Mouse (Mus musculus) heart, adult 9 months (tissue): Measurements from ENCODE around the gene Pter.
A peak's percentile ranks its signal among the peaks of the same experiment; 100 is the strongest.

Source experiments
- DNase-seq, 2 experiments: peaks; one replicate each; pipeline ENCODE4 v3.0.0; 2022; ENCODE audit warnings: low spot score in 2 of 2

Gene Pter

GRCm38 (mm10) chr2:12923804-12924591, at the start of gene Pter:
Pter (plus strand) TSS chr2:12924041.
- peak; percentile 88 to 93 for DNase-seq

DNA sequence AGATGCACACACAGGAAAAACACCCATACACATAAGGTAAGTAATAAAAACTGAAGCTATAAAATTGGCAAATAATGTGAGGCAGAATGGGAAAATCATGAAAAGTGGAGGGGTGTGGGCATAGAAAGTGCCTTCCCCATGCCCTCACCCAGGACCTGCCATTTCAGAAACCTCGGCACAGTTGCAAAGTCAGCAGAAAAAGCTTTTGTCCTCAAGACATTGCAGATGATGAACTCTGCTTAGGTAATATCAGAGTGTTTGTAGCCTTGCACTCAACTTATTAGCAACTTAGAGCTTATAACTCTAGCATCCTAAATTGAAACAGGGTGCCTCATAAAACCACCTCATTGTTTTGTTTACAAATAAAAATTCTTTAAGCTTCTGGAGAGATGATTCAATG, 49.6 kb upstream of the Pter start:
- DNase-seq, result no peak

GRCm38 (mm10) chr2:12879492-12879891, 44.3 kb upstream of the Pter start:
- DNase-seq, result no peak

DNA sequence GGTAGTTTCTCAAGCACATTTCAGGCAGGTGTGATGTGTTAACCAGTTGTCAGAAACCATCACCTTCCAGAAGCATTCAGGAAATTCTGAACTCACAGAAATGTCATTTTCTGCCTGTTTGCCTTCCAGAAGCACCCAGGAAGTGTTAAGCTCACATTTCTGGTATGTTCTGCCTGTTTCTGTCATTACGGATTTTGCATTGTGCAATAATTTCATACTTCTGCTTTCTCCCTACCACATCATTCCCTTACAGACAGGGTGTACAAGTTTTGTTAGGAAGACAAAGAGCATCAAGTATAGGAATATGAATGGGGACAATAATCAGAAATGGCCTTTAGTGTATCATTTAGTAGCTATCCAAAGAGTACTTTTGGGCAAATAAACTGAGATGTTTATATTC, 42.8 kb upstream of the Pter start:
- no peak for DNase-seq

DNA sequence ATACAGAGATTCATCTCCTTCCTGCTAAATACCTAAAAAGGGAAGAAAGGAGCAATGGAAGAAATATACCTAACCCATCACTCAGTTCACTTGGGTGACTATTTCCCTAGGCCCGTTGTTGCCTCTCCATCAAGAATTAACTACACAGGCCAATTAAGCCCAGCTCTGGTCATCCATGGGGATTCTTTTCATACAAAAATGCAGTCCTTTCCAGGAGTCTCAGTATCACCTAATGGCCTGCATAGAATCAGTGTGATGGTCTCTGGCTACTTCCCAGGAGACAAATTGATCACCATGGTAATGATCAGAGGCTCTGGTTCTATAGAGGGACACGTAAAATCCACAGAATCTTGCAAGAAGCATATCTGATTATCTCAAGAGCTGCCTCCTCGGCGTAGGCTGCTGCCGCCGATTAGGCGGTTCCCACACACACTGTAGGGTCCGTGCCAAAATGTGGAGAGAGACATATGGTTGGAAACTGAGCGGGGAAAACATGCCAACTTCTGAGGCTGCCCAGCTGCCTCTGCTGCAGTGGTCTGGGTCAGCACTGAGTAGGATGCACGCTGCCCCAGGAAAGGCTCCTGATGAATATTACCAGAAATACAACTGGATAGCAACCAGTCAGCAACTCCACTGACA, 40.4 kb upstream of the Pter start:
- peak in 1 of 2 experiments; percentile 0 for DNase-seq

- no peak for DNase-seq
Measured at GRCm38 (mm10) chr2:12887015-12887414, 36.8 kb upstream of the Pter start.

DNA sequence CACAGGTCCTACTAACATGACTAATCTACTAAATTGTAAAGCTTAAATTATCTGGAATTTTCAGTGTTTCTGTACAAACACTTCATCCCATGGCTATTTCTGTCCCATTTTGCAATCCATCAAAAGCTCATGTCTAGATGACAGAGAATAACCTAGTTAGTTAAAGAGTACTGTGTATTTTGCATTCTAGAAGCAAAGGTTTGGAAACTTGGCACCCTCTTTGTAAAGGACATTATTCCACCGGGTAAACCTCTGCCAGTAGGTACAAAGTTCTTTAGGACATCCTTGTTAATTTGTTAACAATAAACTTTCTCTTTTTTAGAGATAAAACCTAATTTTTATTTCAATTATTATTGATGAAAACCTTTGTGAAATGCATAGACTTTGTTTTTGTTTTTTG, 18.1 kb upstream of the Pter start:
- no peak for DNase-seq

- DNase-seq, result no peak
Measured at GRCm38 (mm10) chr2:12925643-12926042, 1.8 kb downstream of the Pter start.

- DNase-seq, result no peak
Measured at GRCm38 (mm10) chr2:12930338-12930737, 6.5 kb downstream of the Pter start.

GRCm38 (mm10) chr2:12933905-12934304, 10.1 kb downstream of the Pter start:
- DNase-seq, result no peak

DNA sequence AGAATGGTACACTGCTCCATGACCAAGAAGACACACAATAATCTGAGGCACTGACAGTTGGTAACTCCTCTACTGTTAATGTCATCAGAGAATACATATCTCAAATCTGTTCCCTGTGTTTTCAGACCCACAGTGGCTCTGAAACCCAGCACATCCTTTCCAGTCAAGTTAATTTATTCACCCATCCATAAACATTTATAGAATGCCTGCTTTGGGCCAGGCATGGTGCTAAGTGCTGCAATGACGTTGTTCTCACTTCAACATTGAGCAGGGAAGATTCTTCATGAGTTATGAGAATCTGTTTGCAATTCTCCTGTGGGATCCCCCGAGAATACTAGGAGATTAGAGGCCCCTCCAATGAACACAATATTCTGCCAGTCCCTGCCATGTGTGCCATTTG, 11.4 kb downstream of the Pter start:
- no peak for DNase-seq

DNA sequence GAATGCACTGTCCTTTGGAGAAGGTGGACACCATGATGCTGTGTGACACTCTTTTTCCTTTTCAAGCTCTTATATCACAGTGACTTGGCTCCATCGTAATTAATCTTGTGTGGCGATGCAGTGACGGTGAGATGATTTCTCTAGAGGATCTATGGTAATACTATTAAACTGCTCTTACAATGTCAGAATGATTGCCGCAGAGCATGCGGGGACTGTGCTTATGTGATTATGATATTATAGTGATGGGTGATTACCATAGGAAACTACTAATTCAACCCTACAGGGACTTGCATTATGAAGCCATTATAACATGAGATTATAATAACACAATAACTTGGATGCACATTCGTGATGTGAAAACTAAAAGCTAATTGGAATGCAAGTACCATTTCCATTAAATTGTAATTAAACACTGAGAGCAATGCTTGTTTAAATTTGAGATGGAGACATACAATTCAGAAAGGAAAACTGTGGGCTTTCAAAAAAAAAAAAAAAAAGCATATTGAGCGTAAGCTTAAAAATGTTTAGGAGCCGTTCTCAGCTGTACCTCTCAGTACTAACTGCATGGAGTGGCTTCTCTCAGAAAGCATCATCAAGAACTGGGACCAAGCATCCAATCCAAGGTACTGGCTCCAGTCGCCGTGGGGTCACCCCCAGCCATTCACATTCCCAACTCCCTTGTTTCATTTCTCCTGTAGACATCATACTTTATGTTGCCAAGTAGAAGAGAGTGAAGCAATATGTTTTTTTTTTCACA, 13.8 kb downstream of the Pter start:
- DNase-seq, result no peak

GRCm38 (mm10) chr2:12938641-12939040, 14.8 kb downstream of the Pter start:
- DNase-seq, result no peak

DNA sequence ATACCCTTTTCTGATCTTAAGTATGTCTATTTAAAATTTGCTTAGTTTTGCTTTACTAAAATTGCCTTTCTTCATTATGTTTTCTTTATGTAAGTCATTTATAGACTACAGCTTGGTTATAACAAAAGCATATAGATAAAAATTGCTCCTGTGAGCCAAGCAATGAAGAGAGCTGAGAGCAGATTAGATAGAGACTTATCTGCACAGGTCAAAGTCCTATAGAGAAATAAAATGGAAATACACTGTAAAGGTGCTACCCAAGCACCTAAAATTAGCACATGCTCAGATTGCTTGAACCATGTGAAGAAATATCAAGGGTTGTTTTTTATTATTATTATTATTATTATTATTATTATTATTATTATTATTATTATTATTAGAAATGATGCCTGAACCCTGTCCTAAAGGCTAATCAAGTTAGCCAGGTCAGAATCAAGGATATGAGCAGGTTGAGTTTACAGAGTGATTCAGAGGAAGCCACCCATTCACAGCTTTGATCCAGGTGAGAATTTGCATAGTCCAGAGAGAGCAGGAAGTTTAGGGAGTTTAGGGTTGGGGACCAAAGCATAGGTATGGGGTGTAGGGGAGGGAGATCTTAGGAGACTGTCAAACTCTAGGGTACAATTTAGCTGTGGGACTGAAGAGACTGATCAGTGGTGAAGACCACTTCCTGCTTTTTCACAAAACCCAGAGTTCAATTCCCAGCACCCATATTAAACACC, 33.0 kb downstream of the Pter start:
- no peak for DNase-seq

DNA sequence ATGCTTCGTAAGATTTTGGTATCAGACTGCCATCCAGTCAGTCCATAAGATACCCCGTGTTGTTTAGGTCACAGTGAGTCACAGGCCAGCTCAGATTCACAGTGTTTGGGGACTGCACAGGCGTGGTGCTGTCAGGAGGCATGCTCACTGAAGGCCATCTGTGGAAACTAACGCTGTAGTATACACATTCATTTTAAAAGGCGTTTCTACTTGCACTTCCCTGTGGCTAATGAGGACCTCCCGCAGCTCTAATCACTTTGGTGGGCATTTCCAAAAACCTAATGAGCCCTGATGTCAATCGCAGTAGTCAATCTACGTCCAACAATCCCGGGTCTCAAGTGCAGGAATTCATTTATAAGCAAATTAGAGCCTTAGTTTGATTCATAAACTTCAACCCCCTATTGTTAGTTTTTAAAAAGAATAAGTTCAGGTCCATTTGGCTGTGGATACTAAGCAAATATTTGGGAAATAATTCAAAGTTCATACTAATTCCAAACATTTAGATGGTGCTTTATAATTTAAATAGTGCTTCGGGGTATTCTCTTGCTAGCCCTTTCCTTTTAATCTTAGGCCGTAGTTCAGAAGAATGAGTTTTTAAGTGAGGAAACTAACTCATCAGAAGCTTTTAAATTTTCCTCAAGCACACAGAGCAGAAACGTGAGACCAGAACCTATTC, 46.3 kb downstream of the Pter start:
- no peak for DNase-seq

DNA sequence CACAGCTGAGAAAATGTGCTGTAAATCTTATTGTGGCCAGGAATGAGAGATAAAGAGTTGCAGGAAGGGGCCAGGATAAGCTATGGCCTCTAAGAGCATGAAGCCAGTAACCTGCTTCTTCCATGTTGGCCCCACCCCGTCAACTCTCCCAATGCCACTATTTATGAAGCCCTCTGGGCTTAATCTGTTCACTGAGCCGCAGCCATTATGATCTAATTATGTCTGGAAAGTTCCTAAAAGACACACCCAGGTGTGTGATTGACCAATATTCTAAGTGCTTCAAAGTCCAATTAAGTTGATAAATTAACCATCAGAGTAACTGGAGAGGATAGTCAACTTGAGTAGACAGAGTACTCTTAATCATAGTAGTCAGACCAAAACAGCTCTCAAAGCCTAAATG, 49.9 kb downstream of the Pter start:
- DNase-seq, result no peak

DNA sequence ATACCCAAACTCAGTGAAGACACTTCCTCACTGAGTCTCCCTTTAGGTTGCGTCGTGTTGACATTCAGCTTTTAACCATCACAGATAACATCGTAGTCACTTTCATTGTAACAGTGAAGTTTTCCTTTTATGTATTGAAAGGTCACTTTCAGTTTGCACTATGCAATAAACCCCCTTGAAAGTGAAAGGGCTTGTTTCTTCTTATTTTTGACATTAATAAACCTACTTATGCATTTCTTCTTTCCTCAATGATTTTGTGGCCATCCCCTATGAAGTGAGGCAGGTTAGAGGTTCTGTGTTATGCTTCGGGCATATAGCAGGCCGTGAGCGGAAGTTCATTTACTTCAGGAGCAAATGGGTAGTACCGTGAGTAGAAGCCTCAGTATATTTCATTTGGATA, 53.5 kb downstream of the Pter start:
- no peak for DNase-seq

DNA sequence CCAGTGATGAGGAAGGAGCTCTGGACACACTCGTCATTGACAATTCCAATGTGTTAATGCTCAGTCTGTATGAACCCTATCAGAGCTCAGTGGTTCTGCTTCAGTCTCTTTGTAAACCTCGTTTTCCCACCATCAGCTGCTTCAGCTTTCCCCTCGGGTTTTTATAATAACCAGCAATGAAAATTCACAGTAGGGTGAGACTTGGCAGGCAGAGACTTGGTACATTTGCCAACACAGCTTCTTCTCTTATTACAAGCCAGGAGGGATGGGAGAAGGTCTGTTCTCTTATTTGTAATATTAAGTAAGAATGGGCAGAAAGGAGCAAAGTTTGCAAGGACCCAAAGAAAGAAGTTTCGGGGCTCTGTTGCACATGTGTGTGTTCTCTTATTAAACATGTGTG, 54.9 kb downstream of the Pter start:
- no peak for DNase-seq

DNA sequence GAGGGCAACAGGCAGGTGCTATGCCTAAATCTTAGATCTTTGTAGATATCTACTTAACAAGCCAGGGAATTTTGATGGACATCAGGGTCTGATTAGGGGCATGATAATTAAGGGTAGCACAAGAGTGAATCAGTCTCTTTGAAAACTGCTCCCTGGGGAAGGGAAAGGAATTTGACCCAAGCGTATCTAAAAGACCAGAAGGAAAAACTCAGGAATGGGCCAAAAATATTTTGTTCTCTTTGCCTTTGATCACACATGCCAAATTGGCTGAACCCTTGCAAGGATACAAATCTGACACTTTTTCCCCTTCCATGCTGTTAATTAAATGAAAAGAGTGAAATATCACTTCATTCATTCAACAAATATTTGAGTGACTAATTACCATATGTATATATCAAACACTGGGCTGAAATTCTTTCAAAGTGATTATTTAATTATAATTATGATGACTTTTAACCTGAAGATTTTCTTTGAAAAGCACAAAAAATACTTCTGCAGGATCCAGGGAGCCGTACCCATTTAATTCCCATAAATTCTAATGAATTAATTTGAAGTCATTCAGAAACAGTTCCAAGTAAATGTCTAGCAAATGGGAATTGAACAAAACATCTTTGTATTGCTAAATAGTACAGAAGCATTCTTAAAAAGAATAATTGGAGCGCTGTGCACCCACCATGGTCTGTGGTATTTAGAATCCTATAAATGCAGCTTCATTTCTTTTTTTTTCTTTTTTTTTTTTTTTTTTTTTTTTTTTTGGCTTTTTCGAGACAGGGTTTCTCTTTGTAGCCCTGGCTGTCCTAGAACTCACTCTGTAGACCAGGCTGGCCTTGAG, 61.3 kb downstream of the Pter start:
- DNase-seq, result no peak

DNA sequence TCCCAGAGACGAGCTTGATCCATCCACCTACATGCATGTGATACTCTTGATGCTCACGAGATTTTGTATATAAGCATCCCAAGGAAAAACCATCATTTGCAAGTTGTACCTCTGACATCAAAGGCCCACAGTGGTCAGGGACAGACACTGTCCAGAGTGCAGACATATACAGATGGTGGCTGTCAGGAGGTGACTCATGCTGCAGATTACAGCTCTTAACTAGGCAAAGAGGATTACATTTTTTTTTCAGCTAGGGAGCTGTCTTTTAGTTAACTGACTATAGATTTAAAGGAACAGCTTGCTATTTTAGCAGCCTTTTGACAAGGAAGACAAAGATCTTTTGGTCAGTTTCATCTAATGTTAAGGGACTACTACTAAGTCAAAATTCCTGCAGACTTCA, 76.2 kb downstream of the Pter start:
- DNase-seq, result no peak

DNA sequence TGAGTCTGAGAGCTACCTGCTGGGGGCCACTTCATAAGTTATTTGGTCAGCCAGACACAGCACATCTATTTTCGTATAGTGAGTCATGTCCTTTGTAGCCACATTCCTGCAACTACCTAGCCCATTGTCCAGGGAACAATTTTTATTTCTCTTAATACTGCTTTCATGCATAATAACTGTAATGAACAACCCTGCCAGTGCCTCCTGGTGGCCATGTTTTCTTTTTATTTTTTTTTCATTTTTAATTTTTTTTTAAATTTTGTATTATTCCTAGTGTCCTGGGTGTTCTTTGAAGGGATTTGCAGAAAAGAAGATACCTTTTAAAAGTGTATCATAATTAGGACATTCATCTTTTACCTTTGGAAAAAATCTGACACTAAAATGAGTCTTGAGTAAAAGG, 84.6 kb downstream of the Pter start:
- no peak for DNase-seq
